Mouse (Mus musculus): ENCODE measurements around the gene Gm37240. TPM values are rescaled to one million over a fixed set of nuclear protein-coding genes. Genes with fewer than 3 reads are reported as not detected.

Gm37240 gene
- polyA plus RNA-seq, 1 experiment from 2014 or later: 4.6 TPM

DNA sequence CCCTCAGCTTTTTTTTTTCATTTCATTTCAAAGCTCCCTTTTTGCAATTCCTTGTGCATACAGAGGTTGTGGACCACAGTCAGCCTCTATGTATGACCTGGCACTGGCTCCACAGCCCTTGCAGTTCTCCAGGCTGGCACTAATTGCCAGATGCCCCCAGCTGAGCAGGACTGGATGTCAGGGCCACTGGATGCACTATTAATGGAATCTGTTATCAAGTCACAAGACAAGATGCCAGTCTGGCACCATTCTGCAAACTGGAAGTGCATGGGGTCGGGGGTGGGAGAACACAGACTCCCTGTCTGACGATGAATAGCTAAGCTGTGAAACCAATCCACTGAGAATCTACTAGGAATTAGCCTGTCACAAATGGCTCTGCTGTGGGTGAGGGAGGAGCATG is 336.0 kb downstream of the Gm37240 start:
- no peaks in the 10 kb centered on the region for H3K4me1 ChIP-seq (replicated peaks; ENCODE audit: control insufficient read depth, insufficient read depth, low read length)
- 66% methylated on average over 2 of the region's 2 CpGs for WGBS
- no peak overlapping the region for H3K4me2 ChIP-seq (ENCODE audit: low read depth, low read length)
- no peak overlapping the region for H3K27ac ChIP-seq (ENCODE audit: low read length)
- H3K9ac ChIP-seq (ENCODE audit: low read length): no peak overlapping the region
- no peaks in the 10 kb centered on the region for H3K9me3 ChIP-seq (ENCODE audit: control insufficient read depth, low read length)
- H3K27me3 ChIP-seq (ENCODE audit: control insufficient read depth, insufficient read depth, low read depth, low read length): no peaks in the 10 kb centered on the region
- no peak overlapping the region for H3K4me3 ChIP-seq (ENCODE audit: low read length)
- H3K36me3 ChIP-seq (ENCODE audit: control insufficient read depth, insufficient read depth, low read length): no peaks in the 10 kb centered on the region
- no peak for ATAC-seq (ENCODE audit: low read depth)

DNA sequence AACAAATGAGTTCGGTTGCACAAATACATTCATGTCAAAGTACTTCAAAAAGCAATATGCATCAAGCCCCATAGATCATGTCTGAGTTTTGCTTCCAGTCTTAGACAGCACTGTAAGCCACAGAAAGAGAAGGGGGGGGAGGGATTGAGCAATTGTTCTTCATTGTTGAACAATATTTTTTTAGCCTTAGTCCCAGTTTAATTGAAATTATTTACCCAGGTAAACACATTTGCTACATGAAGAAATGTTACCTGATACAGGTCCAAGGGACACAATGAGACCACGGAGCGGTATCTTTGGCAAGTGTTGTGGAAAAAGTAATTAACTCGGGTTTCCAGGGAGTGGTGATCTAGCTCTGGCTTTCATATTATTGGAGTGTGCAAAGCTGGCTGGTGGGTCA is 337.0 kb downstream of the Gm37240 start:
- WGBS: 66% methylated on average over 4 of the region's 4 CpGs
- H3K36me3 ChIP-seq (ENCODE audit: control insufficient read depth, insufficient read depth, low read length): no peaks in the 10 kb centered on the region

DNA sequence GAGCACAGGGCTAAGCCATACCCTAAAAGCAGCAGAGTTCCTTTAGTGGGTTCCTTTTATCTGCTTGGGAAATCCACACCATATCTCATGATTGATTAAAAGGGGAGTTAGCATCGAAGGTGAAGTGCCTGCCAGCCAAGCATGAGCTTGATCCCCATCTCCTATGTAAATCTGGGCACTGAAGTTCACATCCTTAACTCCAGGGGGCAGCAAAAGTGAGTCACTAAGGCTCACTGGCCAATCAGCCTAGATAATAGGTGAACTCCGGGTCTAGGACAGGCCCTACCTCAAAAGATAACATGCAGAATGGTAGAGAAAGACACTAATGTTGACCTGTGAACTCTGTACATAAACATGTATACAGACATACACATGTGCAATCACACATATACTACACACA is 343.7 kb downstream of the Gm37240 start:
- Histone ChIP-seq H3K27ac (ENCODE audit: low read length) (no peak overlapping the region), H3K36me3 (ENCODE audit: control insufficient read depth, insufficient read depth, low read length) (no peaks in the 10 kb centered on the region), H3K4me3 (ENCODE audit: low read length) (no peak overlapping the region), H3K4me1 (replicated peaks; ENCODE audit: control insufficient read depth, insufficient read depth, low read length) (no peaks in the 10 kb centered on the region), H3K9ac (ENCODE audit: low read length) (no peak overlapping the region), H3K9me3 (ENCODE audit: control insufficient read depth, low read length) (no peaks in the 10 kb centered on the region), H3K27me3 (ENCODE audit: control insufficient read depth, insufficient read depth, low read depth, low read length) (no peaks in the 10 kb centered on the region), H3K4me2 (ENCODE audit: low read depth, low read length) (no peak overlapping the region)
- no peak for ATAC-seq (ENCODE audit: low read depth)
- WGBS: 56% methylated on average over 2 of the region's 2 CpGs

More for the DNA sequence above, 337.0 kb downstream of the Gm37240 start:
- Histone ChIP-seq H3K4me1 (replicated peaks; ENCODE audit: control insufficient read depth, insufficient read depth, low read length) (no peaks in the 10 kb centered on the region), H3K9me3 (ENCODE audit: control insufficient read depth, low read length) (no peaks in the 10 kb centered on the region), H3K9ac (ENCODE audit: low read length) (no peak overlapping the region), H3K27ac (ENCODE audit: low read length) (no peak overlapping the region), H3K4me3 (ENCODE audit: low read length) (no peak overlapping the region), H3K27me3 (ENCODE audit: control insufficient read depth, insufficient read depth, low read depth, low read length) (no peaks in the 10 kb centered on the region), H3K4me2 (ENCODE audit: low read depth, low read length) (no peak overlapping the region)
- no peak for ATAC-seq (ENCODE audit: low read depth)

DNA sequence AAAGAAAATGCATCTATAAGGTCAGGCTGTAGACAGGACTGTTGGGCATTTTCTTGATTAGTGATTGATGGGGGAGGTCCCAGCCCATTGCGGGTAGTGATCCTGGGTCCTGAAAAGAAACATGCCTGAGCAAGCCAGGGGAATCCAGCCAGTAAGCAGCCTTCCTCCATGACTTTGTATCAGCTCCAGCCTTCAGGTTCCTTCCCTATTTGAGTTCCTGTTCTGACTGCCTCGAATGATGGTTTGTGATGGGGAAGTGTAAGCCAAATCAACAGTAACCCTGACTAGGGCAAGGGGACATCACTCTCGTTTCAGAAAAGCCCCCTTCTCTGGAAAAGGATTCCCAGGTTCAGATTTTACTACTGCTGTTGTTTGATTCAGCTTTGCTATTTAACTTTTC is 344.6 kb downstream of the Gm37240 start:
- WGBS: 61% methylated on average over 3 of the region's 3 CpGs

DNA sequence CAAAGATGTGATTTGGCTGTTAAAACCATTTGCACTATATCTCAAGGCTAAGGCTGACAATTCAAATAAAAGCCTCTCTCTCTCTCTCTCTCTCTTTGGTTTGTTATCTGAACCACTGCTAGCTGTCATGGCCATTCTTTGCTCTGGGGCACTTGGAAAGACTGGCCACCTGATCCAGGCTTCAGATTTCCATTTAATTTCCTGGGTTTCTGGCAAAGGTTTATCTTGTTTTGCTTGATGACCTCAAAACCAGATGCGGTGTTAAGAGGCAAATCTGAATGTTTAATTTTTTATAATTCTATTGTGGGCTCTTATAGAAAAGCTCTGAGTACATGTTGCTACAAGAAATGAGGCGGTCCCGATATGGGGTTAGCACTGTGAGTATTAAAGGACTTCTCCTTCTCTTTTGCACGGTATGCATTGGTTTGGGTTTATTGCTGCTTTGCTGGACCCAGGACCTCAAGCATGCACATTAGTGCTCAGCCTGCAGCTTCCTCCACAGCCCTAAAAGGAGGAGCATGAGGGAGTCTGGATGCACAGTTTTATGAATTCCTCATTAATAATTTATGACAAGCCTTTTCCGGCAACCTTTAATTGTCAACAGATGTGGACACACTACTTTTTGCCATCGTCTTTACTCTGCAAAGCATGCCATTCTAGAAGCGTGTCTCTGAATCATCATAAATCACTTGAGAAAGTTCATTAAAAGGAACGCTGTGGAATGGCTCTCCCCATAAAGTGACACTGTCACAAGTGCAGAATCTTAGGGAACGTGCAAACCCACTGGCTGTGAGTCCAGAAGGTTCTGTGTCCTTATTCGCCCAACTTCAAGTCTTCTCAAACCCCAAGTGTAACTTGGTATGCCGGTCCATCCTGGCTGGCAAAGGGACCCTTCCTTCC is 351.4 kb downstream of the Gm37240 start:
- WGBS: 53% methylated on average over 11 of the region's 11 CpGs
- Histone ChIP-seq H3K36me3 (ENCODE audit: control insufficient read depth, insufficient read depth, low read length) (no peaks in the 10 kb centered on the region), H3K27ac (ENCODE audit: low read length) (no peak overlapping the region), H3K4me2 (ENCODE audit: low read depth, low read length) (no peak overlapping the region), H3K27me3 (ENCODE audit: control insufficient read depth, insufficient read depth, low read depth, low read length) (no peaks in the 10 kb centered on the region), H3K9ac (ENCODE audit: low read length) (no peak overlapping the region), H3K4me1 (replicated peaks; ENCODE audit: control insufficient read depth, insufficient read depth, low read length) (no peaks in the 10 kb centered on the region), H3K4me3 (ENCODE audit: low read length) (no peak overlapping the region), H3K9me3 (ENCODE audit: control insufficient read depth, low read length) (no peaks in the 10 kb centered on the region)
- no peak for ATAC-seq (ENCODE audit: low read depth)

More for the DNA sequence above, 344.6 kb downstream of the Gm37240 start:
- Histone ChIP-seq H3K9me3 (ENCODE audit: control insufficient read depth, low read length) (no peaks in the 10 kb centered on the region), H3K27me3 (ENCODE audit: control insufficient read depth, insufficient read depth, low read depth, low read length) (no peaks in the 10 kb centered on the region), H3K36me3 (ENCODE audit: control insufficient read depth, insufficient read depth, low read length) (no peaks in the 10 kb centered on the region), H3K4me3 (ENCODE audit: low read length) (no peak overlapping the region), H3K9ac (ENCODE audit: low read length) (no peak overlapping the region), H3K4me2 (ENCODE audit: low read depth, low read length) (no peak overlapping the region), H3K27ac (ENCODE audit: low read length) (no peak overlapping the region), H3K4me1 (replicated peaks; ENCODE audit: control insufficient read depth, insufficient read depth, low read length) (no peaks in the 10 kb centered on the region)
- no peak for ATAC-seq (ENCODE audit: low read depth)

DNA sequence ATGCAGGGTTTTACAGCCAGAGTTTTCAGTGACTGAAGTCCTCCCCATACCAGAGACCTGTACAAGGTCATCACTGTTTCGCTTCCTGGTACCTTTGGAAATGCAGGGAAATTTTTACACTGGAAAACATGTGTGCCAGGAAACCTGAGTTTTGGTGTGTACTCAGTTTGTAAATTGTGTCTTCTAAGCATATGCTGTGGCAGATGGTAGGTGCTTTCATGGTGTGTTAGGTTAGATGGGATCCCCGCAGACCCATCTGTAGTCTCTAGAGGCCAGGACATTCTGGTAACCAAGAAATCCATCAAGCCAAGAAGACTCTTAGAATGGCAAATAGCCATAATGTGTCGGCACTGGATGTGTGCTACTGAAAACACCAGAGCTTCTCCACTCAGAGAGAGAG is 352.3 kb downstream of the Gm37240 start:
- Histone ChIP-seq H3K4me2 (ENCODE audit: low read depth, low read length) (no peak overlapping the region), H3K9me3 (ENCODE audit: control insufficient read depth, low read length) (no peaks in the 10 kb centered on the region), H3K36me3 (ENCODE audit: control insufficient read depth, insufficient read depth, low read length) (no peaks in the 10 kb centered on the region), H3K9ac (ENCODE audit: low read length) (no peak overlapping the region), H3K4me1 (replicated peaks; ENCODE audit: control insufficient read depth, insufficient read depth, low read length) (no peaks in the 10 kb centered on the region), H3K4me3 (ENCODE audit: low read length) (no peak overlapping the region), H3K27me3 (ENCODE audit: control insufficient read depth, insufficient read depth, low read depth, low read length) (no peaks in the 10 kb centered on the region), H3K27ac (ENCODE audit: low read length) (no peak overlapping the region)
- WGBS: 66% methylated on average over 3 of the region's 3 CpGs
- ATAC-seq (ENCODE audit: low read depth): no peak

DNA sequence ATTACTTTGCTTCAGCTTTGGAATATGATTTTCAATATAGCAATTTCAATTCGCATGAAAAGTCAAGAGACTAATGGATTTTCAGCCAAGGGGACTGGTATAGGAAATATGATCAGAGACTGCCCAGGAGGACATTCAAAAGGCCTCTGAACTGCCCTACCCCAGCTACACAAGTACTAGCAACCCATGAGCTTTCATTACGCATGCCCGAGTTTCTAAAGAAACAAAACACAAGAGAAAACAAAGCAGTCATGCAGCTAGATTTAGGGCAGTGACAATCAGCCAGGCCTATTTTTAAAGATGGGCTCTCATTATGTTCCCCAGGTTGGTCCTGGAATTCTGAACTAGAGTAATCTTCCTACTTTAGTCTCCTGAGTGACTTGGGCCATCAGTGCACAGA is 354.9 kb downstream of the Gm37240 start:
- no peaks in the 10 kb centered on the region for H3K4me1 ChIP-seq (replicated peaks; ENCODE audit: control insufficient read depth, insufficient read depth, low read length)
- no peaks in the 10 kb centered on the region for H3K9me3 ChIP-seq (ENCODE audit: control insufficient read depth, low read length)
- no peak overlapping the region for H3K4me3 ChIP-seq (ENCODE audit: low read length)
- no peaks in the 10 kb centered on the region for H3K27me3 ChIP-seq (ENCODE audit: control insufficient read depth, insufficient read depth, low read depth, low read length)
- H3K27ac ChIP-seq (ENCODE audit: low read length): no peak overlapping the region
- no peak overlapping the region for H3K4me2 ChIP-seq (ENCODE audit: low read depth, low read length)
- H3K9ac ChIP-seq (ENCODE audit: low read length): no peak overlapping the region
- no peaks in the 10 kb centered on the region for H3K36me3 ChIP-seq (ENCODE audit: control insufficient read depth, insufficient read depth, low read length)
- WGBS: 86% methylated on average over 3 of the region's 3 CpGs
- ATAC-seq (ENCODE audit: low read depth): no peak

DNA sequence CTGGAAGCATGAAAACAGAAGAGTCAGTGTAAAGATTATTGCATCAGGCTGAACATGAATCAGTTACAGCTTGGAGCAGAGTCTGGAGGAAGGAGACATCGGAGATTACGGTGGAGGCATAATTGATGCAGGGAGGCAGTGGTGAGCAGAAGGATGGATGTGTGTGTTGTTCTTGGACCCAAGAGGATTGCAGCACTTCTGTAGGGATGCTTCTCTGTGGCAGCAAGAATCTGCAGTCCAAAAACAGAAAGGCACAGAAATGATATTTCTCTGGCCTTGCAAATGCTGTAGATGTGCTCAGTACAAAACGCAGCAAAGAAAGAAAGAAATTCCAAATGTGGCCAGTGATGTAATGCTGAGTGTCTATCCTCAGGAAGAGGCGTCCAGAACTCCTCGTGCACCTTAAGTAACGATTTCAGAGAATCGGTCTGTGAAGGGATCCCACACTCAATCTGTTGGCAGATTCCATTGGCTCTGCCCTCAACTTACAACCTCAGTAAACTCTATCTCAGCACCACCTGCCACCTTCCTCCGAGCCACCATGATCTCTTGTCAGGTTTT is 356.6 kb downstream of the Gm37240 start:
- H3K36me3 ChIP-seq (ENCODE audit: control insufficient read depth, insufficient read depth, low read length): no peaks in the 10 kb centered on the region
- ATAC-seq (ENCODE audit: low read depth): no peak
- H3K4me3 ChIP-seq (ENCODE audit: low read length): no peak overlapping the region
- H3K27me3 ChIP-seq (ENCODE audit: control insufficient read depth, insufficient read depth, low read depth, low read length): no peaks in the 10 kb centered on the region
- no peaks in the 10 kb centered on the region for H3K9me3 ChIP-seq (ENCODE audit: control insufficient read depth, low read length)
- no peak overlapping the region for H3K4me2 ChIP-seq (ENCODE audit: low read depth, low read length)
- H3K4me1 ChIP-seq (replicated peaks; ENCODE audit: control insufficient read depth, insufficient read depth, low read length): no peaks in the 10 kb centered on the region
- 82% methylated on average over 8 of the region's 8 CpGs for WGBS
- H3K9ac ChIP-seq (ENCODE audit: low read length): no peak overlapping the region
- no peak overlapping the region for H3K27ac ChIP-seq (ENCODE audit: low read length)

DNA sequence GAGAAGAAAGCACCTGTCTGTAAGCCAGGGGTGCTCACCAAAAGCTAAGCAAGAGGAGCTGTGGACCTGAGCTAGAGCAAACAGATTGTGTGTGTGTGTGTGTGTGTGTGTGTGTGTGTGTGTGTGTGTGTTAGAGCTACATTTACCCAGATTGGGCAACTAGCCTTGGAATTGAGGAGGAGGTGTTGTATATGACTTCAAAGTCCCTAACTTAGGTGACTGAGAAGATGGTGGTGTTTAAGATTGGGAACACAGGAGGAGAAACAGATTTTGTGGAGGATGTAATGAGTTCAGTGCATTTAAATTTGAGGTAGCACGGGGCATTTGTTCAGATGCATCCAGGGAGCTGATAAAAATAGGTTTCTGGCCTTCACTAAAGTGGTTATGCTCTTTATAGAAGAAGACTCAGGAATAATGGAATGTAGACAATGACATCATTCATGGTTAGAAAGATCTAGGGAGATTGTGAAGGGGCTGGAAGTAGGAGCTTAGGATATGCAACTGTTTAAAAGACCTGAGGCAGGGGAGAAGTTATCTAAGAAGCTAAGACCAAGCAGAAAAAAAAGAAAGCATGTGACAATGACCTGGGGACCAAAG is 365.9 kb downstream of the Gm37240 start:
- no peaks in the 10 kb centered on the region for H3K36me3 ChIP-seq (ENCODE audit: control insufficient read depth, insufficient read depth, low read length)
- WGBS: 85% methylated on average over 1 of the region's 1 CpGs
- H3K9me3 ChIP-seq (ENCODE audit: control insufficient read depth, low read length): no peaks in the 10 kb centered on the region
- no peaks in the 10 kb centered on the region; the same call in 1 of the 2 replicates for H3K4me1 ChIP-seq (replicated peaks; ENCODE audit: control insufficient read depth, insufficient read depth, low read length)
- H3K4me3 ChIP-seq (ENCODE audit: low read length): no peak overlapping the region
- H3K27me3 ChIP-seq (ENCODE audit: control insufficient read depth, insufficient read depth, low read depth, low read length): no peaks in the 10 kb centered on the region
- no peak for ATAC-seq (ENCODE audit: low read depth)
- no peak overlapping the region for H3K9ac ChIP-seq (ENCODE audit: low read length)
- no peak overlapping the region for H3K4me2 ChIP-seq (ENCODE audit: low read depth, low read length)
- H3K27ac ChIP-seq (ENCODE audit: low read length): no peak overlapping the region
